Mouse (Mus musculus): ENCODE measurements at regions not wholly inside any gene's neighbourhood (a gene's known extent, or its start where the extent isn't known, plus 50 kb on each side); places are given as distances from the start of the nearest gene placed in this dataset.

GRCm38 (mm10) chr9:122572060-122572835, 174.9 kb upstream of the Topaz1 start:
- H3K4me1 ChIP-seq (ENCODE audit: control insufficient read depth, insufficient read depth, low read length): peaks cover 1% of the 10 kb centered on the region; the same call in 1 of the 2 replicates
- TF ChIP-seq CTCF (IDR thresholded peaks at IDR 0.05; ENCODE audit: extremely low read depth, insufficient read depth, low read length) (no peak), POLR2A (IDR thresholded peaks at IDR 0.05; ENCODE audit: extremely low read depth, insufficient read depth, low read length) (peak; percentile 77)
- peak overlapping the region; percentile 98 for H3K4me3 ChIP-seq (ENCODE audit: insufficient read depth, low read length)
- H3K27ac ChIP-seq (ENCODE audit: insufficient read depth, low read length): peak overlapping the region; percentile 92

- H3K4me1 ChIP-seq (ENCODE audit: control insufficient read depth, insufficient read depth, low read length): peaks cover 1% of the 10 kb centered on the region; the same call in 1 of the 2 replicates
- no peak for TF ChIP-seq POLR2A (IDR thresholded peaks at IDR 0.05; ENCODE audit: extremely low read depth, insufficient read depth, low read length)
- TF ChIP-seq CTCF (IDR thresholded peaks at IDR 0.05; ENCODE audit: extremely low read depth, insufficient read depth, low read length): no peak
- peak overlapping the region; percentile 92 for H3K27ac ChIP-seq (ENCODE audit: insufficient read depth, low read length)
- peak overlapping the region; percentile 98 for H3K4me3 ChIP-seq (ENCODE audit: insufficient read depth, low read length)
These were observed 174.3 kb upstream of the Topaz1 start for GRCm38 (mm10) chr9:122572836-122573267.

GRCm38 (mm10) chr9:122585228-122585627, 161.9 kb upstream of the Topaz1 start:
- no peak for TF ChIP-seq POLR2A (IDR thresholded peaks at IDR 0.05; ENCODE audit: extremely low read depth, insufficient read depth, low read length)
- no peak for TF ChIP-seq CTCF (IDR thresholded peaks at IDR 0.05; ENCODE audit: extremely low read depth, insufficient read depth, low read length)
- Histone ChIP-seq H3K27ac (ENCODE audit: insufficient read depth, low read length) (peak overlapping the region; percentile 36; the same call in 1 of the 2 replicates), H3K4me1 (ENCODE audit: control insufficient read depth, insufficient read depth, low read length) (peaks cover 24% of the 10 kb centered on the region), H3K4me3 (ENCODE audit: insufficient read depth, low read length) (no peak overlapping the region)

- TF ChIP-seq POLR2A (IDR thresholded peaks at IDR 0.05; ENCODE audit: extremely low read depth, insufficient read depth, low read length): no peak
- TF ChIP-seq CTCF (IDR thresholded peaks at IDR 0.05; ENCODE audit: extremely low read depth, insufficient read depth, low read length): no peak
- H3K4me1 ChIP-seq (ENCODE audit: control insufficient read depth, insufficient read depth, low read length): peaks cover 25% of the 10 kb centered on the region
- peak overlapping the region; percentile 23; the same call in 1 of the 2 replicates for H3K27ac ChIP-seq (ENCODE audit: insufficient read depth, low read length)
- H3K4me3 ChIP-seq (ENCODE audit: insufficient read depth, low read length): no peak overlapping the region
These were observed 160.7 kb upstream of the Topaz1 start for GRCm38 (mm10) chr9:122586421-122586820.

GRCm38 (mm10) chr9:122586986-122587385, 160.2 kb upstream of the Topaz1 start:
- Histone ChIP-seq H3K27ac (ENCODE audit: insufficient read depth, low read length) (no peak overlapping the region), H3K4me1 (ENCODE audit: control insufficient read depth, insufficient read depth, low read length) (peaks cover 25% of the 10 kb centered on the region), H3K4me3 (ENCODE audit: insufficient read depth, low read length) (no peak overlapping the region)
- TF ChIP-seq POLR2A (IDR thresholded peaks at IDR 0.05; ENCODE audit: extremely low read depth, insufficient read depth, low read length) (no peak), CTCF (IDR thresholded peaks at IDR 0.05; ENCODE audit: extremely low read depth, insufficient read depth, low read length) (no peak)

- peaks cover 25% of the 10 kb centered on the region for H3K4me1 ChIP-seq (ENCODE audit: control insufficient read depth, insufficient read depth, low read length)
- TF ChIP-seq CTCF (IDR thresholded peaks at IDR 0.05; ENCODE audit: extremely low read depth, insufficient read depth, low read length) (no peak), POLR2A (IDR thresholded peaks at IDR 0.05; ENCODE audit: extremely low read depth, insufficient read depth, low read length) (no peak)
- no peak overlapping the region for H3K4me3 ChIP-seq (ENCODE audit: insufficient read depth, low read length)
- H3K27ac ChIP-seq (ENCODE audit: insufficient read depth, low read length): no peak overlapping the region
These were observed 158.9 kb upstream of the Topaz1 start for GRCm38 (mm10) chr9:122588246-122588645.

GRCm38 (mm10) chr9:122592820-122593615, 154.1 kb upstream of the Topaz1 start:
- H3K27ac ChIP-seq (ENCODE audit: insufficient read depth, low read length): 0 out of 2 replicates have a peak overlapping the region, but pooled peaks have one; percentile 57
- H3K4me3 ChIP-seq (ENCODE audit: insufficient read depth, low read length): no peak overlapping the region
- no peak for TF ChIP-seq POLR2A (IDR thresholded peaks at IDR 0.05; ENCODE audit: extremely low read depth, insufficient read depth, low read length)
- no peak for TF ChIP-seq CTCF (IDR thresholded peaks at IDR 0.05; ENCODE audit: extremely low read depth, insufficient read depth, low read length)
- H3K4me1 ChIP-seq (ENCODE audit: control insufficient read depth, insufficient read depth, low read length): peaks cover 18% of the 10 kb centered on the region

GRCm38 (mm10) chr9:122595120-122595943, 151.8 kb upstream of the Topaz1 start:
- Histone ChIP-seq H3K4me3 (ENCODE audit: insufficient read depth, low read length) (peak overlapping the region; percentile 16), H3K27ac (ENCODE audit: insufficient read depth, low read length) (peak overlapping the region; percentile 5; the same call in 1 of the 2 replicates), H3K4me1 (ENCODE audit: control insufficient read depth, insufficient read depth, low read length) (peaks cover 25% of the 10 kb centered on the region; the same call in 1 of the 2 replicates)
- TF ChIP-seq POLR2A (IDR thresholded peaks at IDR 0.05; ENCODE audit: extremely low read depth, insufficient read depth, low read length): no peak
- no peak for TF ChIP-seq CTCF (IDR thresholded peaks at IDR 0.05; ENCODE audit: extremely low read depth, insufficient read depth, low read length)

GRCm38 (mm10) chr9:122603106-122603505, 144.0 kb upstream of the Topaz1 start:
- Histone ChIP-seq H3K27ac (ENCODE audit: insufficient read depth, low read length) (no peak overlapping the region), H3K4me3 (ENCODE audit: insufficient read depth, low read length) (no peak overlapping the region), H3K4me1 (ENCODE audit: control insufficient read depth, insufficient read depth, low read length) (peaks cover 21% of the 10 kb centered on the region)
- no peak for TF ChIP-seq POLR2A (IDR thresholded peaks at IDR 0.05; ENCODE audit: extremely low read depth, insufficient read depth, low read length)
- TF ChIP-seq CTCF (IDR thresholded peaks at IDR 0.05; ENCODE audit: extremely low read depth, insufficient read depth, low read length): no peak

Measured in cortical plate, adult 2 months (tissue).